Mouse (Mus musculus) kidney, adult 2 months (tissue): ENCODE measurements around the gene Dhx8. TPM values are rescaled to one million over a fixed set of nuclear protein-coding genes. Genes with fewer than 3 reads are reported as not detected.
A peak's percentile ranks its signal among the peaks of the same experiment; 100 is the strongest.

ENCODE experiments used
- DNase-seq: peaks from one replicate; pipeline ENCODE4 v3.0.0; 2021
- H3K27ac ChIP-seq: fragments of 200-500 bp; 2 replicates; pipeline ENCODE4 v1.5.1; 2012; ENCODE audit warnings: low read depth, low read length, control low read depth, inconsistent platforms; ENCODE audit not compliant: insufficient read depth
- H3K27me3 ChIP-seq: fragments of 200-500 bp; replicated peaks from 2 replicates; pipeline ENCODE4 v1.6.1; 2012; ENCODE audit warnings: mild to moderate bottlenecking, moderate library complexity, low read length, inconsistent platforms; ENCODE audit not compliant: control insufficient read depth, insufficient read depth
- H3K36me3 ChIP-seq: fragments of 200-500 bp; 2 replicates; pipeline ENCODE4 v1.6.1; 2012; ENCODE audit warnings: mild to moderate bottlenecking, moderate library complexity, low read length, inconsistent platforms; ENCODE audit not compliant: control insufficient read depth, insufficient read depth
- H3K4me1 ChIP-seq: fragments of 200-500 bp; 2 replicates; pipeline ENCODE4 v1.6.1; 2011; ENCODE audit warnings: low read length; ENCODE audit not compliant: control insufficient read depth, insufficient read depth
- H3K4me3 ChIP-seq: fragments of 200-500 bp; 2 replicates; pipeline ENCODE4 v1.5.1; 2011; ENCODE audit warnings: mild to moderate bottlenecking, low read depth, low read length, control low read depth; ENCODE audit not compliant: insufficient read depth
- CTCF ChIP-seq: fragments of 200-500 bp; conservative IDR thresholded peaks from 2 replicates; pipeline ENCODE4 v1.5.1; 2011; ENCODE audit warnings: low read depth, mild to moderate bottlenecking, control low read depth, low read length, moderate library complexity, mixed read lengths; ENCODE audit not compliant: insufficient read depth, insufficient read length
- POLR2A ChIP-seq: fragments of 200-500 bp; IDR thresholded peaks from one replicate; pipeline ENCODE4 v1.6.1; 2011; ENCODE audit warnings: low read depth, low read length, control low read depth
- whole genome bisulfite sequencing: fragments of 180-500 bp; shearing (Covaris S2); methylation state at CpG from one replicate; pipeline ENCODE4 v1.1.7; 2018; 5-methylcytosine and 5-hydroxymethylcytosine counted together
- polyA plus RNA-seq: library from polyadenylated mRNA; depleted of rRNA; stranded (reverse); fragments of >200 nt; gene quantifications from 2 replicates; pipeline ENCODE4 v1.2.3, GENCODE M21; 2012

Dhx8 gene
- polyA plus RNA-seq, 1 experiment, result 10.6 TPM

GRCm38 (mm10) chr11:101712811-101713210 lies 19.9 kb upstream of the Dhx8 start:
- Histone ChIP-seq H3K27ac (peak overlapping the region; percentile 79), H3K36me3 (no peaks in the 10 kb centered on the region), H3K4me1 (peaks cover 8% of the 10 kb centered on the region; the same call in 1 of the 2 replicates), H3K4me3 (no peak overlapping the region), H3K27me3 (no peaks in the 10 kb centered on the region)
- TF ChIP-seq CTCF (no peak), POLR2A (no peak)
- 49% methylated on average over 9 of the region's 9 CpGs for WGBS
- no peak for DNase-seq

GRCm38 (mm10) chr11:101714012-101714411 lies 18.7 kb upstream of the Dhx8 start:
- no peak overlapping the region for H3K4me3 ChIP-seq
- peaks cover 8% of the 10 kb centered on the region; the same call in 1 of the 2 replicates for H3K4me1 ChIP-seq
- 20% methylated on average over 7 of the region's 7 CpGs for whole genome bisulfite sequencing
- DNase-seq, result peak; percentile 94
- peak overlapping the region; percentile 68 for H3K27ac ChIP-seq
- H3K27me3 ChIP-seq, result no peaks in the 10 kb centered on the region
- no peaks in the 10 kb centered on the region for H3K36me3 ChIP-seq
- no peak for TF ChIP-seq POLR2A
- TF ChIP-seq CTCF, result no peak

GRCm38 (mm10) chr11:101718324-101718723 lies 14.4 kb upstream of the Dhx8 start:
- Histone ChIP-seq H3K36me3 (no peaks in the 10 kb centered on the region), H3K27me3 (no peaks in the 10 kb centered on the region), H3K4me3 (no peak overlapping the region), H3K27ac (no peak overlapping the region), H3K4me1 (peaks cover 12% of the 10 kb centered on the region; the same call in 1 of the 2 replicates)
- DNase-seq, result no peak
- TF ChIP-seq POLR2A (no peak), CTCF (no peak)
- 30% methylated on average over 4 of the region's 4 CpGs for WGBS

GRCm38 (mm10) chr11:101719986-101720520 lies 12.7 kb upstream of the Dhx8 start:
- TF ChIP-seq POLR2A (no peak), CTCF (no peak)
- no peak for DNase-seq
- H3K36me3 ChIP-seq, result no peaks in the 10 kb centered on the region
- H3K27me3 ChIP-seq, result no peaks in the 10 kb centered on the region
- H3K4me3 ChIP-seq, result no peak overlapping the region
- 0 out of 2 replicates have a peak, but pooled peaks cover 10% of the 10 kb centered on the region for H3K4me1 ChIP-seq
- H3K27ac ChIP-seq, result peak overlapping the region; percentile 65
- 62% methylated on average over 21 of the region's 21 CpGs for WGBS

GRCm38 (mm10) chr11:101725043-101725442 lies 7.7 kb upstream of the Dhx8 start:
- no peak for DNase-seq
- no peaks in the 10 kb centered on the region for H3K36me3 ChIP-seq
- H3K4me3 ChIP-seq, result no peak overlapping the region
- WGBS, result 79% methylated on average over 8 of the region's 8 CpGs
- no peaks in the 10 kb centered on the region for H3K27me3 ChIP-seq
- 0 out of 2 replicates have a peak, but pooled peaks cover 3% of the 10 kb centered on the region for H3K4me1 ChIP-seq
- TF ChIP-seq POLR2A (no peak), CTCF (no peak)
- H3K27ac ChIP-seq, result no peak overlapping the region

- no peak overlapping the region for H3K27ac ChIP-seq
- no peak for DNase-seq
- no peak overlapping the region for H3K4me3 ChIP-seq
- no peaks in the 10 kb centered on the region for H3K4me1 ChIP-seq
- H3K27me3 ChIP-seq, result no peaks in the 10 kb centered on the region
- WGBS, result 71% methylated on average over 2 of the region's 2 CpGs
- TF ChIP-seq POLR2A, result no peak
- no peak for TF ChIP-seq CTCF
- no peaks in the 10 kb centered on the region for H3K36me3 ChIP-seq
These were observed 6.0 kb upstream of the Dhx8 start for GRCm38 (mm10) chr11:101726765-101727164.

GRCm38 (mm10) chr11:101729308-101729707 lies 3.4 kb upstream of the Dhx8 start:
- peaks cover 4% of the 10 kb centered on the region; the same call in 1 of the 2 replicates for H3K4me1 ChIP-seq
- no peaks in the 10 kb centered on the region for H3K36me3 ChIP-seq
- no peak overlapping the region for H3K4me3 ChIP-seq
- DNase-seq, result no peak
- no peak overlapping the region for H3K27ac ChIP-seq
- TF ChIP-seq POLR2A, result no peak
- no peak for TF ChIP-seq CTCF
- H3K27me3 ChIP-seq, result no peaks in the 10 kb centered on the region
- 69% methylated on average over 3 of the region's 3 CpGs for WGBS
